In genomic region chr9:114546765-114547164, GRCm38 (mm10) we compare ENCODE assay signal across 17 mouse cellular contexts. TPM values are rescaled to one million over a fixed set of nuclear protein-coding genes. Genes with fewer than 3 reads are reported as not detected.
DNase-seq lines count a peak whose midpoint lies in the region; ATAC-seq and TF ChIP-seq lines count a peak whose summit lies in the region.
"Had no signal": no experiment of that assay in that cellular context is flagged by ENCODE, and none has a peak within 500 bp of the region (broad histone marks: within the 10 kb centered on the region; RNA-seq: fewer than 3 reads in every experiment).

No protein-coding gene starts in this region.

- no peak overlapping the region for H3K9ac ChIP-seq in kidney, embryonic 14.5 days (ENCODE audit: low read depth, low read length)
- no peak overlapping the region for H3K9ac ChIP-seq in stomach, embryonic 15.5 days
- H3K9ac ChIP-seq in heart, embryonic 11.5 days (ENCODE audit: low read depth, low read length): no peak overlapping the region
- H3K9ac ChIP-seq: heart, embryonic 12.5 days; neural tube, embryonic 12.5 days had no signal

- H3K4me1 ChIP-seq in kidney, embryonic 14.5 days (ENCODE audit: control insufficient read depth, insufficient read depth, low read length): peaks cover 49% of the 10 kb centered on the region
- H3K4me1 ChIP-seq in E14TG2a.4 (replicated peaks; ENCODE audit: low read depth, low read length): peaks cover 100% of the 10 kb centered on the region
- peaks cover 29% of the 10 kb centered on the region for H3K4me1 ChIP-seq in stomach, embryonic 15.5 days
- peaks cover 34% of the 10 kb centered on the region for H3K4me1 ChIP-seq in heart, embryonic 11.5 days (ENCODE audit: control insufficient read depth, insufficient read depth, low read length)

- no peaks in the 10 kb centered on the region for H3K27me3 ChIP-seq in kidney, embryonic 14.5 days (ENCODE audit: control insufficient read depth, insufficient read depth, low read length)
- H3K27me3 ChIP-seq in E14TG2a.4 (ENCODE audit: insufficient read depth, low read length): no peaks in the 10 kb centered on the region
- no peaks in the 10 kb centered on the region for H3K27me3 ChIP-seq in stomach, embryonic 15.5 days (replicated peaks)
- H3K27me3 ChIP-seq in heart, embryonic 11.5 days (ENCODE audit: control insufficient read depth, insufficient read depth, low read length): no peaks in the 10 kb centered on the region
- H3K27me3 ChIP-seq: heart, embryonic 12.5 days; neural tube, embryonic 12.5 days had no signal

- no peak overlapping the region for H3K4me3 ChIP-seq in kidney, embryonic 14.5 days (ENCODE audit: low read length)
- peak overlapping the region; percentile 92 for H3K4me3 ChIP-seq in E14TG2a.4 (replicated peaks; ENCODE audit: low read length)
- no peak overlapping the region for H3K4me3 ChIP-seq in stomach, embryonic 15.5 days (replicated peaks)
- no peak overlapping the region for H3K4me3 ChIP-seq in heart, embryonic 11.5 days (ENCODE audit: low read depth, low read length)
- H3K4me3 ChIP-seq: erythroblast, embryonic 14.5 days; heart, embryonic 12.5 days; neural tube, embryonic 12.5 days had no signal

- no peaks in the 10 kb centered on the region for H3K36me3 ChIP-seq in kidney, embryonic 14.5 days (ENCODE audit: control insufficient read depth, insufficient read depth, low read length)
- peaks cover 85% of the 10 kb centered on the region for H3K36me3 ChIP-seq in E14TG2a.4 (ENCODE audit: insufficient read depth, low read length)
- H3K36me3 ChIP-seq in stomach, embryonic 15.5 days: no peaks in the 10 kb centered on the region
- H3K36me3 ChIP-seq in heart, embryonic 11.5 days (ENCODE audit: control insufficient read depth, insufficient read depth, low read length): no peaks in the 10 kb centered on the region
- H3K36me3 ChIP-seq: heart, embryonic 12.5 days; neural tube, embryonic 12.5 days had no signal

- no peak overlapping the region for H3K4me2 ChIP-seq in kidney, embryonic 14.5 days (replicated peaks; ENCODE audit: low read depth, low read length)
- H3K4me2 ChIP-seq in stomach, embryonic 15.5 days: peak overlapping the region; percentile 35; the same call in 1 of the 2 replicates
- no peak overlapping the region for H3K4me2 ChIP-seq in heart, embryonic 11.5 days
- H3K4me2 ChIP-seq: heart, embryonic 12.5 days; neural tube, embryonic 12.5 days had no signal

- no peaks in the 10 kb centered on the region for H3K9me3 ChIP-seq in kidney, embryonic 14.5 days (ENCODE audit: control insufficient read depth, low read length)
- H3K9me3 ChIP-seq in E14TG2a.4 (ENCODE audit: low read length): no peaks in the 10 kb centered on the region
- H3K9me3 ChIP-seq in stomach, embryonic 15.5 days: no peaks in the 10 kb centered on the region
- H3K9me3 ChIP-seq in heart, embryonic 11.5 days (replicated peaks; ENCODE audit: control insufficient read depth, low read length): no peaks in the 10 kb centered on the region
- H3K9me3 ChIP-seq: heart, embryonic 12.5 days; neural tube, embryonic 12.5 days had no signal

- ATAC-seq in kidney, embryonic 14.5 days (ENCODE audit: low FRiP score, low TSS enrichment): no peak
- ATAC-seq in inflammation-experienced regulatory T-cells, adult 6 months: peak; percentile 82
- no peak for ATAC-seq in stomach, embryonic 15.5 days (ENCODE audit: insufficient read depth, low FRiP score, low read depth)
- ATAC-seq in heart, embryonic 11.5 days (replicated peaks; ENCODE audit: insufficient number of reproducible peaks, low FRiP score, low TSS enrichment): no peak
- ATAC-seq: hindbrain, embryonic 16.5 days had no signal

- DNase-seq in kidney, postnatal 10 days: no peak
- no peak for DNase-seq in neural tube, embryonic 10.5 days (ENCODE audit: extremely low spot score, low spot score)
- DNase-seq in frontal cortex, postnatal 36 days (ENCODE audit: low spot score in 2 of 2): no peak
- DNase-seq: B cell, adult 2 months; cerebellum, postnatal 25 days; left cerebral cortex, postnatal 4 days; right cerebral cortex, adult 18-20 months had no signal

- TF ChIP-seq CTCF in E14TG2a.4 (conservative IDR thresholded peaks at IDR 0.05; ENCODE audit: low read length): no peak

- 52% methylated on average over 12 of the region's 12 CpGs for WGBS in kidney, embryonic 14.5 days
- 45% methylated on average over 12 of the region's 12 CpGs for WGBS in stomach, embryonic 15.5 days
- 50% methylated on average over 12 of the region's 12 CpGs for WGBS in heart, embryonic 11.5 days (ENCODE audit: insufficient replicate concordance)

- H3K27ac ChIP-seq in kidney, embryonic 14.5 days (ENCODE audit: low read depth, low read length): peak overlapping the region; percentile 79; the same call in 1 of the 2 replicates
- peak overlapping the region; percentile 83 for H3K27ac ChIP-seq in stomach, embryonic 15.5 days
- no peak overlapping the region for H3K27ac ChIP-seq in heart, embryonic 11.5 days (ENCODE audit: low read depth, low read length)
- H3K27ac ChIP-seq: neural tube, embryonic 12.5 days had no signal

RNA-seq across cellular contexts. Expression of gene Trim71, which starts 17.4 kb away (rescaled TPM):
- 1.1 and 1.4 TPM in 2 replicates for polyA plus RNA-seq in kidney, embryonic 14.5 days (2014; fragmentation: Nextera tagmentation; extraction: Ambion mirVana)
- polyA plus RNA-seq in inflammation-experienced regulatory T-cells, adult 6 months (2017; shearing (Covaris generic)): under 1 TPM in 1 of 3 experiments, not detected in 2; 0.04 TPM
- polyA plus RNA-seq in stomach, embryonic 15.5 days (2015; fragmentation: Nextera tagmentation; extraction: Ambion mirVana): 2.0 and 2.2 TPM in 2 replicates
- polyA plus RNA-seq in heart, embryonic 11.5 days (2014; fragmentation: Nextera tagmentation; extraction: Ambion mirVana): 1.00 and 1.1 TPM in 2 replicates
- polyA plus RNA-seq: erythroblast, embryonic 14.5 days had no signal

RNA-seq across cellular contexts. Expression of gene C130032M10Rik, which starts 31.3 kb away (rescaled TPM):
- polyA plus RNA-seq in kidney, embryonic 14.5 days (2014; fragmentation: Nextera tagmentation; extraction: Ambion mirVana): 0.31 and 0.47 TPM in 2 replicates
- not detected for polyA plus RNA-seq in inflammation-experienced regulatory T-cells, adult 6 months (2017; shearing (Covaris generic))
- polyA plus RNA-seq in stomach, embryonic 15.5 days (2015; fragmentation: Nextera tagmentation; extraction: Ambion mirVana): 0.19 and 0.64 TPM in 2 replicates
- polyA plus RNA-seq in heart, embryonic 11.5 days (2014; fragmentation: Nextera tagmentation; extraction: Ambion mirVana): 0.54 and 0.90 TPM in 2 replicates
- polyA plus RNA-seq: brain, embryonic 14.5 days; erythroblast, embryonic 14.5 days; hindbrain, embryonic 16.5 days had no signal

RNA-seq across cellular contexts. Expression of gene Ccr4, which starts 42.0 kb away (rescaled TPM):
- polyA plus RNA-seq in kidney, embryonic 14.5 days (2014; fragmentation: Nextera tagmentation; extraction: Ambion mirVana): 0.68 and 0.94 TPM in 2 replicates
- 10 to 100 TPM; 16.1 to 24.9 (median 17.5) TPM for polyA plus RNA-seq in inflammation-experienced regulatory T-cells, adult 6 months (2017; shearing (Covaris generic))
- polyA plus RNA-seq in stomach, embryonic 15.5 days (2015; fragmentation: Nextera tagmentation; extraction: Ambion mirVana): 0.04 TPM in 1 of 2 replicates, not detected in the other
- polyA plus RNA-seq in heart, embryonic 11.5 days (2014; fragmentation: Nextera tagmentation; extraction: Ambion mirVana): not detected in 2 replicates
- polyA plus RNA-seq: brain, embryonic 14.5 days; erythroblast, embryonic 14.5 days; heart, embryonic 12.5 days; hindbrain, embryonic 16.5 days; neural tube, embryonic 12.5 days had no signal
